Mouse (Mus musculus): ENCODE data around the gene Chd5.

Chd5 gene

DNA sequence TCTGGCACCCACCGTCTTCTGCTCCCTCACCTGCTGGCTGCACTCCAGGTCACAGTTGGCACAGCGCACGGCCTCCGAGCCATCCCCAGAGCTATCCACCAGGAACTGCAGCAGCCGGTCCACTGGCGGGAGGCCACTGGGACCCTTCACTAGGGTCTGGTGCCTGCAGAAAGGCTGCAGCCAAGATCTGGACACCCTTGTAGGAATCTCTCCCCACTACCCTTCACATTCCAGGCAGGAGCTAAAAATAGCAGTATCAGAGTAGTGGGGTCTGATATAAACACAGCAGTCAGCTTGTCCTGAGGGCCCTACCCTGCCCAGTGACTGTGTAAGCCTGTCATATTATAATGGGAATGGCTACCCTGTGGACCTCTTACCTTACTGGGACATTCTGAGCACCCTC is 20.8 kb upstream of the Chd5 start:
- DNase-seq (ENCODE audit: low read depth, low spot score): no peak

DNA sequence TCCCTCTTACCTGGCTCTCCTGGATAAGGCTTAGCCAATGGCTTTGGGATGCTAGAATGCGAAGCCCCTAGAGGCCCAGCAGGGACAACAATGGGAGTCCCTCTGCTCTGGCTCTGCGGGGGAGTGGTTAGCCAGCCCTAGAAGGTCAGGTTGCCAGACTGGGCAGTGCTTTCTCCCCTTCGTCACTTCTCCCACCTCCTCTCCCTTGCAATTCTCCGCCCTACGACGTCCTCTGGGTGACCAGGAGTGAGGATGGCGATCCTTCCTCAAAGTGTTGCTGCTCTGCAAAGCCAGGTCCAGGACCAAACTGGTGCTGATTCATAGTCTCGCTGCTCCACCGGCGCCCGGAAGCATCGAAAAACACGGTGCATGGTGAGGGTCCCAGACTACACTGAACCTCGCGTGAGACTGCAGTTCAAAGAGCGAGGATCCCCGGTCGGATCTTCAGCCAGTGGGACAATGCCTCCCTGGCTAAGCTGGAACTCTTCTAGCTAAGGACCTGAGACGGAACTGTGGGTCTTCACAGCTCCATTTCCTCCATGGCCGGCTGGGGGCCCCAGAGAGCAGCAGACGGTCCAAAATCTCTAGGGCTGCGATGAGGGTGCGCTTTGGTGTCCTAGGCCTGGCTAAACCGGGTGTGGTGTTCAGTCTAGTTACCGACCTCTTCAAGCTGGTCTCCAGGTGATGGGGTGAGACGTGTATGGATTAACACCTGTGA is 19.8 kb upstream of the Chd5 start, which contains the start of gene Rnf207:
Gene Rnf207 (minus strand): TSS at position 477 of the 718 bp plus-strand sequence.
- DNase-seq (ENCODE audit: low read depth, low spot score): peak; percentile 80

DNA sequence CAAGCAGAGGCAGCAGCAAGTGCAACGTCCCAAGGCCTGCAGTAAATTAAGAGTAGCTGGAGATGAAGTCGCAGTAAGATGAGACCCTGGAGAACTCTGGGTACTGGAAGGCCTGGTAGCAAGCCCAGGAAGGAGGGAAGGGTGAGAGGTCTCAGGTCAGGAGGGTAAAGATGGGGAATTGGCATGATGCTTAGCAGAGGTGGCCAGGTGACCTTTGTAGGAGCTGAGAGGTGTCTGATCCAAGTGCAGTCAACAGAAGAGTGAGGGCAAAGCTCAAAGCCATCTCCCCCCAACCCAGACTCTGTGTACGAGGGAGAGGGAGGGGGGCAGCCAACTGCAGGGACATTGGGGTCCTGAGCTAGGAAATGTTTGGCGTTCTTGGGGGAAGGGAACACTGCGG is 17.0 kb upstream of the Chd5 start:
- no peak for DNase-seq (ENCODE audit: low read depth, low spot score)

DNA sequence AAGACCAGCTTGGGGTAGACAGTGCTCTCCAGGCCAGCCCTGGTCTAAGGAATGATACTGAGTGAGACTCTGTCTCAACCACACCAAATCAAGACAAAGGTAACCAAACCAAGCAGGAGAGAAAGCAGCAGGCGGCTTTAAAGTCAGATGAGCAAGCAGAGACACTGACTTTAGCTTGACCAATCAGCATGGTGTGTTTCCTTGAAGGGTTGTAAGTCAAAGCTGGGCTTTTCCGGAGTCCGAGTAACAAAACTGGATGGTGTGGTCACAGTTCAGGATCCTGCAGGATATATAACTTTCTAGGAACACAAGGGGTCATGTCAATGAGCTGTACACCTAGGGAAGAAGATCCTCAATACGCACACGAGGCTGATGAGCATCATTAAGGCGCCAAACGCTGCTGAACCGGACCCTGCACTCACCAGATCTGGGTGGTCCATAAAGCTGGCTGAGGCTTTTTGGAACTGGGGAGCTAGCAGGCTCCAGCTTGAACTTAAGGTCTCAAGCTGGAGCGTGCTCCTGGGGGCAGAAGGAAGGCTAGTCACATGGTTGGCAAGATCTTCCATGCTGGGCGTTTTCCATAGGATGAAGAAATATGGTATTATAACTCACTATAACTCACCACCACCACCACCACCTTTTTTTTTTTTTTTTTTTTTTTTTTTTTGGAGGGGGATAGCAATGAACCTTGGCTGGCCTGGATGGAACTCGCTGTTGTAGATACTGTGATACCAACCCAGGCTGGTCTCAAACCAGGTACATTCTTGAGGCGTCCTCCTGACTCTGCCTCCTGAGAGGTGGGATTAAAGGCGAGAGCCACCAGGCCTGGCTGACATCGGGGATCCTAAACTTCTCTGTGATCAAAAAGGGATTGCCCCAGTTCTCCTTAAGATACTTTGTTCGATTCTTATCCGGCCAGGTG is 13.5 kb upstream of the Chd5 start:
- peak; percentile 64 for DNase-seq (ENCODE audit: low read depth, low spot score)

DNA sequence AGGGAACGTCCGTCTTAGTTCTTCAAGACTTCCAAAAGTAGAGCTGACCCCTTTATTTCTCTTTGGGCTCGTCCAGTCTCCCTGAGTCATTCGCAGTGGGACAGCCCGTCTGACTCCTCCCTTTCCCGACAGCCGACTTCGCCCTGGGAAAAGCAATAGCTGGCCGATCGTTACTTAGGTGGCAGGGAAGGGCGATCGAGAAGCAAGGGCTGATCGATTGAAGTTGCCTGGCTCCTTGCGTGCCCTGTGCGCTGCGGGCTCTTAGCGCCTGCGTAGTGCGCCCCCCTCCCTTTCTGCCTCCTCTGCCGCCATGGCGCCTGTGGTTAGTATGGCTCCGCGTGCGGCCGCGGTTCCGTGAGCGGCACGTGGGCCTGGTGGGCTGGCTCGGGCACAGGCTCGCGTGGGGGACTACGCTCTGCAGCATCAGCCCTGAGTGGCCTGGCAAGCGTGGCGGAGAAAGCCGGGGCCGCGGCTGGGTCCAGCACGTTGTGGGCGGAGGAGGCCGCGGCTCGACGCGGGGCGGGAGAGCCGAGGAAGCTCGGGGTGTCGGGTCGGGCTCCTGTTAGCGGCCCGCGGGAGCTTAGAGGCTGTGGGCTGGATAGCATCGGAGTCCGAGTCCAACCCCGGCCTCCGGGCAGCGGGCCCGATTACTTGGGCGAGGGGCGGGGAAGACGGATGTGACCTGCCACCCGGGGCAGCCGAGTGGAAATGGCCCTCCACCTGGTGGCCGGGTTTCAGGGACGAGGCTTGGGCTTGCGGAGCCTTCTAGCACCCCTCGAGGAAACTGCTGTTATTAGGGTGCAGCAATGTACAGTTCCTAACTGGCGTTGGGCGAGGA is 12.7 kb upstream of the Chd5 start, which contains the start of gene Rpl22:
Gene Rpl22 (plus strand): TSS at position 169 of the 838 bp plus-strand sequence.
- DNase-seq (ENCODE audit: low read depth, low spot score): peak; percentile 99

DNA sequence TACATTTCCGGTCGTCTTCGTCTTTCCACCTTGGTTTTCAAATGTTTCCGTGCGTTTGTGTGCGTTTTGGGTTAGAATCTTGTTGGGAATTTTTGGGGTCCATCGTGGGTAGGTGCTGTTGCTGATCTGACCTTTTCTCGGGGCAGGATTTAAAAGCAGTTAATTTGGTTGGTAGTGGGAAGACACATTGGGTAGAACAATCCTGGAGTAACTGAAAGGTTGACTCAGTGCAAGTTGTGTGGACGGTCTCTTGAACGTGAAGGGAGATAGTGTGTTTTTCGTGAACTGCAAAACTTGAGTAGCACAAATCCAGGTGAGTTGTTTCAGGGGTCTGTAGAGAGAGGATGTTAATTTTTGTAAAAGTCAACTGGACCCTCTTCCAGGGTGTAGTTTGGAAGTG is 11.9 kb upstream of the Chd5 start:
- no peak for DNase-seq (ENCODE audit: low read depth, low spot score)

DNA sequence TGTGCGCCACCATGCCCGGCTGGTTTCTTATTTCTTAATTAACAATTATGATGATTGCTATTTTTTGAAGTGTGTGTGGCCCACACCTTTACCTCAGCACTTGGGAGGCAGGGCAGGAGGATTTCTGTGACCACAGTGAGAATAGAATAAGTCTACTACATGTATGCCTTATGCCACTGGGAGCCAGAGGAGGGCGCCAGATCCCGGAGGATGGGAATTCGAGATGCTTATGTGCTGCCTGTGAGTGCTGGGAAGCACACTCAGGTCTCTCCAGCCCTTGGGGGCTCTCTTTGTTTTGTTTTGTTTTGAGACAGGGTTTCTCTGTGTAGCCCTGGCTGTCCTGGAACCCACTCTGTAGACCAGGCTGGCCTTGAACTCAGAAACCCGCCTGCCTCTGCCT is 9.8 kb upstream of the Chd5 start:
- peak; percentile 82 for DNase-seq (ENCODE audit: low read depth, low spot score)

DNA sequence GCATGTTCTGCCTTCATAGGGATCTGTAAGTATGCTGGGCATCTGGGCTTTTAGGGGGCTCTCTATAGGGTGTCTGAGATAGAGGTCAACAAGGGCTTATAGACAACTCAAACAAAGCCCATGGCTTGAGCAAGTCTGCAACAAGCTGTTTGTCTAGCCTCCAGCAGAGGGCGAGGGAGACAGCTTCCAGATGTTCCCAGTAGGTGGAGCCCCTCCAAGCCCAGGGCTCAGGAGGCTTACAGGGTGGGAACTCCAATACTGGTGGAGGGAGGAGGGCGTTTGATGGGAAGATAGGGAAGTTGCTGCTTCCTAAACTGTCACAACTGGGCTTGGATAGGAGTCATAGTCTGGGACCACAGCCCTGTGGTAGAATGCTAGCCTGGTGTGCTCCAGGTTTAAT is 5.5 kb upstream of the Chd5 start:
- DNase-seq (ENCODE audit: low read depth, low spot score): peak; percentile 93

DNA sequence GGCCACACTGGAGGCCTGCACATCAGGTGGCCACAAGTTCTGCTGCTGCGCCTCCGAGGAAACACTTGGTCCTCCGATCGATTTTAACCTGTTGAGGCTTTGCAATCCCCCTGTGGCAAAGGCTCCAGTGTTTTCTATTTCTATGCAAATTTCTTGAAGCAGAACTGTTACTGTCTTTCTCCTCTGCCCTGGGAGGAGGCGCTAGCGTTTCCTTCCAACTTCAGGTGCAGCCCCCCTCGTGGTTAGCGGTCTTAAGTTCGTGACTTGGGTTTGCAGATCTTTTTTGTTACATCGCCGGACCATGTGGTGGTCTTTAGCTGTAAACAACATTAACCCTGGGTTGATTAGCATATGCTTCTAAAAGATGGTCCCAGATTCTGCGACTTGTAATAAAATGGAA is 4.9 kb upstream of the Chd5 start:
- DNase-seq (ENCODE audit: low read depth, low spot score): peak; percentile 58

DNA sequence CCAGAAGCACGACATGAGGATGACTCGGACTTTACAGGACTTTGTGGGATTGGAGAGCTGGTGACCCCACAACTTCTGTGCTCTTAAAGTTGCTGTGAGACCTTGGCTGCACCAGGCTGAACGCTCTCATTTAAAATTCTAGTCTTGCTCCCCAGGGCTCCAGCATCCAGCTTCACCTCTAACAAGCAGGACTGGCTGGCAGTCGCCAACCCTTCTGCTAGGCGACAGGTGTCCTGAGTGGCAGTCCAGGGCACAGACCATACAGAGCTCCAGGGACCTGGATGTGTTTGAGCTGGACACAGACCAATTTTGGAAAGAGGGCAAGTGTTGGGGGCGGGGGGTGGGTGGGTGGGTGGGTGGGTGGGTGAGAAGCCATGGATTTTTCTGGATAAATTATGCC is 679 bp upstream of the Chd5 start:
- DNase-seq (ENCODE audit: low read depth, low spot score): no peak

DNA sequence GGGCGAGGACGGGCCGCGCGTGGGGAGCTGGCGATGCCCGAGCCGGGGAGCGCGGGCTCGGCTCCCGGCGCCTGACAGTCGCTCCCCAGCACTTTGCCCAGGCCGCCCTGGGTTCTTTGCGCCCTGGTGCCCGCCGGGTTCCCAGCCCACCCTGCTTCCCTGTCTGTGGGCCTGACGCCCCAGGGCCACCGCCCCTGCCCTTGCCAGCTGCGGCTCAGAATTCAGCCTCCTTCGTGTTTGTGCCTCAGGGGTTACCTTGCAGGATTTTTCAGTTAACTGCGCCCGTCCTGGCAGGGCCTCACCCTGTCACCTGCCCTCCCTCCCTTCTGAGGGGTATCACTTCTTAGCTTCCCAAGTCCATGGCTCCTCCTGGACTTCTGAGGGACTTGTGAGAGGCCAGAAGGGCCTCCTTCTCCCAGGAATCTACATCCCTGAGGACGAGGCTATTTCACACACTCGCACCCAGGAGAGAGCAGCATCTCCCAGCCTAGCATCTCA is 891 bp downstream of the Chd5 start:
- no peak for DNase-seq (ENCODE audit: low read depth, low spot score)

DNA sequence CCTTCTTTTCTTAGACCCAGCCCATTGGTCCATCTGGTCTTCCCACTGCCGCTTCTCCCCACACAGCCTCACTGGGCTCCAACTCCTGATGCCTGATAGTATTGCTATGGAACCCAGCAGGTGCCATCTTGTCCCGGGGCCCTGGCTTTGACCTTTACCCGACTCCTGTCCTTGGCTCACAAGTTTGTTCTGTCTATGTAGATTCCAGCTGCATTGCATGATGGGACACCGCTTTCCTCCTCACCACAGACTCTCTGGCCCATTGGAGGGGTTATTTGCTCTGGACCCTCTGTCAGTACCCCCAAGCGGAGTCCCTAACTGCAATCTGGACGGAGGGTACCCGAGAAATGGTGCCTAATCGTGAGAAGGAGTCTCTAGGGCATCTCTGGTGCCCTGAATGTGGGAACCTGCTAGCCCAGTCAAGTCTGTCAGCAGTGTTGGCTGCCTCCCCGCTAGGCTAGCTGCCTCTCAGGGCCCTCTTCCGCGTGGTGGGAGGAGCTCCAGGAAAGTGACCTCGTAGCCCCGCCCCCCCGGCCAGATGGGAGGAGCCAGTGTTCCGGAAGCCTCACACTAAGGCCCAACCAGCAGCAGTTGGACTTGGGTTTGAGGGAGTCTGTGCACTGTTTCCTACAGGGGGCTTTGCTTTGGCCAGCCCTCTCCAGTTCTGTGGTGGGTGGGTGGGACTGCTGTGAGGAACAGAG is 2.3 kb downstream of the Chd5 start:
- peak; percentile 84 for DNase-seq (ENCODE audit: low read depth, low spot score)

DNA sequence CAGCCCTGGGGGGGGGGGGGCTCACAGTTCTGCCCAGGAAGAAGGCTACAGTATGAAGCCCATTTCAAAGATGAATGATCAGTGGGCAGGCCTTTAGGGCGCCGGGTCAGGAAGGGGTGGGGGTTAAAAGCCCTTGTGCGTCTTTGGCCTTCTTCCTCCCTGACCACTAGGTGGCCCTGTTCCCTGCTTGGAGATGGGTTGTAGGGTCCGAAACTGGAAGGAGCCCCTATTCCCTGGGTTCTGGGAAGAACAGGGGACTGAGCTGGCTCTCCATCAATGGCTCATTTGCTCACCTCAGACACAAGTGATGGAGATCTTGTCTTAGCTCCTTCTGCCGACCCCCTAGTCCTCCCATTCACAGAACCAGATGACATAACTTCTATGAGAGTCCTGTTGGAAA is 4.8 kb downstream of the Chd5 start:
- peak; percentile 66 for DNase-seq (ENCODE audit: low read depth, low spot score)

DNA sequence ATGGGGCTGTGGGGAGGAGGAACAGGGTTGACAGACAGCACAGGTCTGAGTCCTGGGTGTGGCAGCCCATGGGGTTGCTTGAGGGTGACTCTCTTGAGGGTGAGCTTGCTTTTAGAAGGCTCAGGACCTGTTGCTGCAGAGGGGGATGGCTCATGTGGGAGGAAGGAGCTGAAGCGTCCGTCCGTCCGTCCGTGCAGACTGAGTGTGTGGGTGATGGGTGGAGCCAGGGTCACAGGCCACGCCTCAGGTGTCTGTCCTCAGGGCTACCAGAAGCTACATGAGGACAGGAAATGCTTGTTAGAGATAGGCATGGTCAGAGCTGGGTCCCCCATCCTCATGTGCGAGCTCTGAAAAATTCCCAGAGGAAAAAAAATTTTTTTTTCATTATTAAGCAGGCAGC is 6.2 kb downstream of the Chd5 start:
- DNase-seq (ENCODE audit: low read depth, low spot score): no peak

DNA sequence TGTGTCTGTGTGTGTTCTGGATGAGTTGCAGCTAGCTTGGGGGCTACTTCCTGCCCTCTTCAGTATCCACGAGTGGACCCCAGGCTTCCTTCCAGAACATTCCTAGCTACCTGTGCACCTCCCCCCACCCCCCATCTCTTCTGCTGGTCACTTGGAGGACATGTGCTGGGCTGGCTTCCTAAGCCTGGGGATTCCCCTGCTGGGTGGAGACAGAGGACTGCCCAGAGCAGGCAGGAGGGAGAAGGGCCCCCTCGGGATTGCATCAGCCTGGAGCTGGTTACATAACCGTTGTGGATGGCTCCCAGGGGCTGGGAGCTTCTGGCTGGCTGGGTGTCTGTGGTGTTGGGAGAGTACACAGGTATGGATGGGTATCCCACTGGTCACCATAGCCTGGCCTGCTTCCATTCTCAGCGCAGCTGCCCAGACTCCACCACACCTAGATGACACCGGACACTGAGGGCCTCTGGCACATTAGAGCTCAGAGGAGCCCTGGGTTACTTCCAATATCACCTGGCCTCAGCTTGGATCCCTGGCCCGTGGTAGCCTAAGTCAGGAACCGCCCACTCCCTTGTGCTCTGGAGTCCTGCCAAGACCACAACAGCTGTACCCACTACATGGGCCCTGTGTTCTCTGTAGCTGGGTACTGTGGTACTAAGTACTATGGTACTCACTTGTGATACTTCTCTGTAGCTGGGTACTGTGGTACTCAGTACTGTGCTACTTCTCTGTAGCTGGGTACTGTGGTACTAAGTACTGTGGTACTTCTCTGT is 6.9 kb downstream of the Chd5 start:
- DNase-seq (ENCODE audit: low read depth, low spot score): no peak

DNA sequence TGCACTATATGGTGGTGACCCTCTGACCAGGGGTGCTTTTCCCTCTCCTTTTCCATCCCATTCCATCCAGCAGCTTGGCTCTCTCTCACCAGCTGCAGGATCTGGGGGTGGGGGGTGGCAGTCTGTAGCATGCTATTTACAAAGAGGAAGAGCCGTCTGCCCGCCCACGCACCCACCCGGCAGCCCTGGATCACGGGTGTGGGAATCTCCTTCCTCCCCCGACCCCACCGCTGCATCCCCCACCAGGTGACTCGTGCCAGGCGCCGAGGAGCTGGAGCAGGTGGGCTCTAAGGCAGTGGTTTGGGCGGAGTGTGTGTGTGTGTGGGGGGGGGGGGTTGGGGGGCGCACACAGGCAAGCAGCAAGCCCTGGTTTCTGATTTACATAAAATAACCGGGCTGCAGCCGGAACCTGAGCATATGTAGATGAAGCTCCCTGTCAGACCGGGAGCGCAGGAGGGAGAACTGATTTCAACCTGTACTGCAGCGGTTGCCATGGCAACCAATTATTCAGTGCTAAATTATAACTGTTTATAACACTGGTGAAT is 11.5 kb downstream of the Chd5 start:
- DNase-seq (ENCODE audit: low read depth, low spot score): peak; percentile 69

DNA sequence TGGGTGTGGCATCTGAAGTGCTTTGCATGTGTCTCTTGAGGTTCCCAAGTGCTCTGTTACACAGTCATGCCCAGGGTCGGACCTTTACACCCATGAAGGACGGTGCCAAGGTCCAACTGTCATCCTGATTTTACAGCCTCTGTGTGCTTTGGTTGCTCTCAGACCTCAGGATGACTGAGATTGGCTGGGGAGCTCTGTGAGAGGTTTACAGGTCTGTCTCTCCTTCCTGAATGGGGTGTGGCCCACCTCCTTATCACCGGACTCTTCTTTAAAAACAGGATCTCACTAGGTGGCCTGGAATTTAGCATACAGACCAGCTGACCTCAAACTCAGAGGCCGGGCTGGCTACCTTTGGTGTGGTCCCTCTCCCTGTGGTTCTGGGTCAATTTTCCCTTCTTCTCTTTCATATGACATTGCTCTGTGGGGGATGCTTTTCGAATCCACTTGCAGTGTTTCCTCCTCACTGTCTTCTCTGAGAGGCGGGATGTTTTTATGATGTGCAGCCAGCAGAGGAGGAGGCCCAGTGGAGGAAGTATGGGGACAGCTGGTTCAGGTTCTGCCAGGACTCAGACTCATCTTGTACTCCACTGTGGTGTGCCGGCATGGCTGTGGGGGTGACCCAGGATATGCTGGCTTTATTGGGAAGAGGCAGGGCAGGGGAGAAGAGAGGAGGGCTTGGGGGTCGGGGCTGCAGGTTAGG is 12.4 kb downstream of the Chd5 start:
- DNase-seq (ENCODE audit: low read depth, low spot score): peak; percentile 62

DNA sequence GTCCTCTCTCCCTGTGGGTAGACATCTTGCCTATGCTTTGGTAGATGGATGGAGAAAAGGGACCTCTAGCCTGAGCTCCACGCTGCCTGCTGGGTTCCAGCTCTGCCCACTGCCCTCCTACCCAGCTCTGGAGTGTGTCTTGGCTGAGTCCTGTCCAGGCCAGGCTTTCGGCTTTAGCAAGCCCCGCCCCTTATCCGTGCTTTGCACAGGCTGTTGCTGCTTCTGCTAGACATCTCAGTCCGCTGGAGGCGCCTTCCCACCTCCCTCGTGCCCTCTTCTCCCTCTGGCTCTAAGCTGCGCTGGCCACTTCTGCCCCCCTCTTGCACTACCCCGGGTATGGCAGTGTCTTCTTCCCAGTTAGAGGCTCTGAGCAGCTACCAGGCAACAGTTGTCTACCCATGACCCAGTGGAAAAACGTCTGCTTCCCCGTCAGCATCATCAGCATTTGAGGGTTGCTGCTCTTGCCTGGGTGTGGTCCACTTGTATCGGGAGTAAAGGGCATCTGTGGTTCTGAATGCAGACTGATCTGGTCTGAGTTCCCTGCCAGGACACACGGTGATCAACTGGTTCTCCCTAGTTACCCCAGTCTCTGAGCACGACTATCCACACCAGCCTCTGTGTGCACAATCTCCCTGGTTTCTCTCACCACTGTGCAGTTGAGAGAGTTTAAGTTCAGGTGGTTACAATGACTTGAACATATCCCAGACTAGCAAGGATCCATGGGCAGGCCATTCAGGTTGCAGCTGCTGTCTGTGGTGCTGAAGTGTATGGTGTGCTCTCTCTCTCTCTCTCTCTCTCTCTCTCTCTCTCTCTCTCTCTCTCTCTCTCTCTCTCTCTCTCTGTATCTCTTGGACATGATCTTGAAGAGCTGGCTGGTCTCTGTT is 13.2 kb downstream of the Chd5 start:
- DNase-seq (ENCODE audit: low read depth, low spot score): peak; percentile 72

All from ES-CJ7 (cell line).